In genomic region chr16:19995818-19996217, GRCm38 (mm10) we compare ENCODE assay signal across 22 mouse cellular contexts. TPM values are rescaled to one million over a fixed set of nuclear protein-coding genes. Genes with fewer than 3 reads are reported as not detected.
DNase-seq lines count a peak whose midpoint lies in the region; TF ChIP-seq lines count a peak whose summit lies in the region.
"Had no signal": no experiment of that assay in that cellular context is flagged by ENCODE, and none has a peak within 500 bp of the region (broad histone marks: within the 10 kb centered on the region; RNA-seq: fewer than 3 reads in every experiment).

No protein-coding gene starts in this region.

- H3K9me3 ChIP-seq in MEL (replicated peaks; ENCODE audit: insufficient read depth, low read length) = 0 out of 2 replicates have a peak, but pooled peaks cover 2% of the 10 kb centered on the region
- H3K9me3 ChIP-seq in embryonic facial prominence, embryonic 10.5 days = no peaks in the 10 kb centered on the region

- TF ChIP-seq EP300 in MEL (IDR thresholded peaks at IDR 0.05; ENCODE audit: low read depth in 1 of 2, low read length in 2 of 2) = peak; percentile 85 to 86

- H3K4me1 ChIP-seq in MEL (ENCODE audit: control insufficient read depth in 1 of 2, insufficient read depth in 2 of 2, low read length in 2 of 2) = peaks cover 17 to 21% of the 10 kb centered on the region in 2 experiments
- H3K4me1 ChIP-seq in embryonic facial prominence, embryonic 10.5 days = no peaks in the 10 kb centered on the region

- H3K4me3 ChIP-seq in MEL (ENCODE audit: control insufficient read depth in 1 of 2, insufficient read depth in 1 of 2, low read depth in 2 of 2, low read length in 2 of 2) = no peak overlapping the region
- no peak overlapping the region for H3K4me3 ChIP-seq in embryonic facial prominence, embryonic 10.5 days

- no peak for TF ChIP-seq RAD21 in MEL (IDR thresholded peaks at IDR 0.05; ENCODE audit: low read depth, low read length)

- peaks cover 0 to 25% of the 10 kb centered on the region in 2 experiments; a peak in 2 of 4 replicates for H3K36me3 ChIP-seq in MEL (ENCODE audit: control insufficient read depth in 1 of 2, insufficient read depth in 2 of 2, low read length in 2 of 2)
- H3K36me3 ChIP-seq in embryonic facial prominence, embryonic 10.5 days (replicated peaks) = no peaks in the 10 kb centered on the region
- H3K36me3 ChIP-seq: G1E had no signal

- no peak overlapping the region for H3K9ac ChIP-seq in MEL (ENCODE audit: control insufficient read depth, low read depth, low read length, poor library complexity, severe bottlenecking)

- H3K27me3 ChIP-seq in MEL (ENCODE audit: control insufficient read depth in 1 of 2, insufficient read depth in 2 of 2, low read length in 2 of 2) = no peaks in the 10 kb centered on the region
- no peaks in the 10 kb centered on the region for H3K27me3 ChIP-seq in embryonic facial prominence, embryonic 10.5 days (replicated peaks; ENCODE audit: low read depth, poor library complexity, severe bottlenecking)
- H3K27me3 ChIP-seq: CH12.LX, Patski had no signal

- no peak for TF ChIP-seq POLR2A in MEL (IDR thresholded peaks at IDR 0.05; ENCODE audit: control insufficient read depth in 1 of 2, insufficient read depth in 1 of 2, low read depth in 1 of 2, low read length in 2 of 2, poor library complexity in 1 of 2)

- H3K79me2 ChIP-seq in MEL (ENCODE audit: control insufficient read depth, insufficient read depth, low read length, poor library complexity) = no peaks in the 10 kb centered on the region

- TF ChIP-seq CTCF in MEL (IDR thresholded peaks at IDR 0.05 in 2 of 3, conservative IDR thresholded peaks at IDR 0.05 in 1 of 3; ENCODE audit: control insufficient read depth in 1 of 3, insufficient read depth in 1 of 3, low read depth in 2 of 3, low read length in 3 of 3, poor library complexity in 1 of 3, severe bottlenecking in 1 of 3) = no peak

- peak overlapping the region; percentile 68; the same call in 1 of the 2 replicates for H3K27ac ChIP-seq in MEL (ENCODE audit: control insufficient read depth, low read depth, low read length)
- H3K27ac ChIP-seq in embryonic facial prominence, embryonic 10.5 days (replicated peaks) = no peak overlapping the region

- DNase-seq in A20 (ENCODE audit: low read depth, low spot score) = peak; percentile 53
- peak; percentile 56 for DNase-seq in MEL (ENCODE audit: low read depth, low spot score)
- DNase-seq in MEL-GATA-1-ER (ENCODE audit: extremely low read depth, low read depth) = peak; percentile 43
- no peak for DNase-seq in embryonic facial prominence, embryonic 10.5 days (ENCODE audit: low spot score)
- no peak for DNase-seq in testis, postnatal 14 days (ENCODE audit: low spot score)
- no peak for DNase-seq in gastrocnemius, postnatal 4 days (ENCODE audit: low spot score in 2 of 2)
- DNase-seq: adrenal gland, adult 2 months; adrenal gland, adult 8-10 months; adrenal gland, postnatal 10 days; adrenal gland, postnatal 14 days; adrenal gland, postnatal 25 days; adrenal gland, postnatal 36 days; B cell, adult 2 months; cerebellum, adult 11 months; cerebellum, adult 11-12 months; cerebellum, adult 18-20 months; cerebellum, adult 2 months; cerebellum, adult 8-10 months; cerebellum, adult 9-10 months had no signal

TF ChIP-seq in MEL, 35 proteins besides CTCF, POLR2A, EP300 and RAD21:
- TF ChIP-seq KAT2A (conservative IDR thresholded peaks at IDR 0.05; ENCODE audit: low read depth, low read length) = no peak
- no peak; the same call in 1 of the 2 replicates for TF ChIP-seq MXI1 (IDR thresholded peaks at IDR 0.05; ENCODE audit: low read depth, low read length)
- 0 out of 2 replicates have a peak, but pooled peaks have one; percentile 44 for TF ChIP-seq SIN3A (IDR thresholded peaks at IDR 0.05; ENCODE audit: low read length)
- 0 out of 2 replicates have a peak, but pooled peaks have one; percentile 34 for TF ChIP-seq ZNF384 (IDR thresholded peaks at IDR 0.05; ENCODE audit: low read depth, low read length)
- TF ChIP-seq RCOR1 (IDR thresholded peaks at IDR 0.05; ENCODE audit: low read depth, low read length) = peak; percentile 59; the same call in 1 of the 2 replicates
- TF ChIP-seq MYB (IDR thresholded peaks at IDR 0.05; ENCODE audit: low read depth, low read length) = no peak
- TF ChIP-seq MEF2A (IDR thresholded peaks at IDR 0.05; ENCODE audit: extremely low read depth, insufficient replicate concordance, low read depth, low read length, poor library complexity, severe bottlenecking) = peak; percentile 87; the same call in 1 of the 2 replicates
- no peak for TF ChIP-seq POLR2AphosphoS5 (IDR thresholded peaks at IDR 0.05; ENCODE audit: borderline replicate concordance, low read depth, low read length)
- no peak for TF ChIP-seq USF2 (IDR thresholded peaks at IDR 0.05; ENCODE audit: borderline replicate concordance in 1 of 2, insufficient read depth in 1 of 2, low read depth in 1 of 2, low read length in 2 of 2)
- peak; percentile 77; the same call in 1 of the 2 replicates for TF ChIP-seq GATA1 (IDR thresholded peaks at IDR 0.05; ENCODE audit: low read depth, low read length)
- TF ChIP-seq TAL1 (IDR thresholded peaks at IDR 0.05; ENCODE audit: low read length) = peak; percentile 24; the same call in 1 of the 2 replicates
- no peak for TF ChIP-seq GABPA (IDR thresholded peaks at IDR 0.05; ENCODE audit: low read depth, low read length)
- TF ChIP-seq ETS1 (IDR thresholded peaks at IDR 0.05; ENCODE audit: low read depth, low read length) = peak; percentile 83
- no peak for TF ChIP-seq CHD1 (IDR thresholded peaks at IDR 0.05; ENCODE audit: low read depth, low read length)
- TF ChIP-seq TCF12 (IDR thresholded peaks at IDR 0.05; ENCODE audit: low read depth, low read length) = peak; percentile 70

RNA-seq across cellular contexts. Expression of gene Klhl6, which starts 13.0 kb away (rescaled TPM):
- total RNA-seq in MEL (2012; rRNA removed) = 4.8 and 11.8 TPM in 2 replicates
- 1 to 10 TPM in 1 of 2 experiments, not detected in 1; 6.9 TPM for polyA plus RNA-seq in MEL (2012; ENCODE audit: insufficient read depth in 1 of 2, insufficient read length in 2 of 2, low read depth in 1 of 2, low replicate concordance in 2 of 2, missing spikeins in 1 of 2)
- 8.7 and 9.7 TPM in 2 replicates for polyA plus RNA-seq in embryonic facial prominence, embryonic 10.5 days (2016; fragmentation: Nextera tagmentation; extraction: Ambion mirVana)
- total RNA-seq in gastrocnemius, postnatal 4 days (2021) = 1 to 10 TPM; 6.1 to 6.2 TPM

Comparison
In these comparisons a context has a peak if more than half of its experiments do, and no peak if none do; other contexts are left out.
1. DNase-seq: peak in A20 (single experiment), MEL (single experiment) and MEL-GATA-1-ER (single experiment); none in embryonic facial prominence, embryonic 10.5 days (single experiment), testis, postnatal 14 days (single experiment) and gastrocnemius, postnatal 4 days (0 of 2).